Comparison of ENCODE assay signal across 13 mouse cellular contexts in the genomic region with DNA sequence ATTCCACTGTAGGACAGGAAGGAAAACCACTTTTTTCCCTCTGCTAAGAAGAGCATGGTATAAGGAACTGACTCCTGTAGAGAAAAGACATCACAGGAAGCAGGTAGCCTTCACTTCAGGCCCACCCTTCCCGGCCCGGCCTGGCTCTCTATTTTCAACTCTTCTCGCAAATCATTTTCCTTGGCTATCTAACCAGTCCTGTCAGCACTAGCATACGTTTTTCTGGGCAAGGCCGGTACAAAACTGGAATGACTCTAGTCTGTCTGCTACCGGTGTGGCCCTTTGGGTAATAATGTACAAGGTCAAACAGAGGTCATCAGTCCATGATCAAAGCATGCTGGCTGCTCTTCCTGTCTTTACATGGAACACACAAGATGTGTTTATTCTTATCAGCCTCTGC.
A peak's percentile ranks its signal among the peaks of the same experiment; 100 is the strongest.
DNase-seq lines count a peak whose midpoint lies in the region; ATAC-seq lines count a peak whose summit lies in the region.
"Had no signal": no experiment of that assay in that cellular context is flagged by ENCODE, and none has a peak within 500 bp of the region (broad histone marks: within the 10 kb centered on the region; RNA-seq: fewer than 3 reads in every experiment).

No protein-coding gene starts in this region.

- H3K9ac ChIP-seq in heart, embryonic 12.5 days = no peak overlapping the region
- no peak overlapping the region for H3K9ac ChIP-seq in forebrain, embryonic 13.5 days
- H3K9ac ChIP-seq in midbrain, embryonic 16.5 days (ENCODE audit: low read depth, low read length) = no peak overlapping the region
- H3K9ac ChIP-seq: embryonic facial prominence, embryonic 13.5 days; forebrain, postnatal 0 days; neural tube, embryonic 12.5 days had no signal

- 10% methylated on average over 6 of the region's 6 CpGs for WGBS in heart, embryonic 12.5 days
- 84% methylated on average over 6 of the region's 6 CpGs for WGBS in forebrain, embryonic 13.5 days
- 79% methylated on average over 6 of the region's 6 CpGs for WGBS in midbrain, embryonic 16.5 days

- ATAC-seq in heart, embryonic 12.5 days (ENCODE audit: insufficient number of reproducible peaks, low FRiP score) = no peak
- no peak for ATAC-seq in forebrain, embryonic 13.5 days
- no peak for ATAC-seq in frontal cortex, adult (ENCODE audit: low TSS enrichment)
- no peak for ATAC-seq in midbrain, embryonic 16.5 days
- ATAC-seq: forebrain, postnatal 0 days had no signal

- H3K4me1 ChIP-seq in heart, embryonic 12.5 days (replicated peaks) = peaks cover 27% of the 10 kb centered on the region
- H3K4me1 ChIP-seq in forebrain, embryonic 13.5 days = peaks cover 31% of the 10 kb centered on the region
- H3K4me1 ChIP-seq in midbrain, embryonic 16.5 days (ENCODE audit: control insufficient read depth, insufficient read depth, low read length) = peaks cover 2% of the 10 kb centered on the region; the same call in 1 of the 2 replicates

- H3K9me3 ChIP-seq in heart, embryonic 12.5 days (replicated peaks) = no peaks in the 10 kb centered on the region
- no peaks in the 10 kb centered on the region for H3K9me3 ChIP-seq in forebrain, embryonic 13.5 days (replicated peaks)
- H3K9me3 ChIP-seq in midbrain, embryonic 16.5 days (replicated peaks; ENCODE audit: control insufficient read depth, low read length, poor library complexity, severe bottlenecking) = no peaks in the 10 kb centered on the region
- H3K9me3 ChIP-seq: embryonic facial prominence, embryonic 13.5 days; midbrain, embryonic 10.5 days; neural tube, embryonic 12.5 days had no signal

- no peak overlapping the region for H3K4me3 ChIP-seq in heart, embryonic 12.5 days
- no peak overlapping the region for H3K4me3 ChIP-seq in forebrain, embryonic 13.5 days
- no peak overlapping the region for H3K4me3 ChIP-seq in midbrain, embryonic 16.5 days (ENCODE audit: low read depth, low read length)
- H3K4me3 ChIP-seq: embryonic facial prominence, embryonic 13.5 days; midbrain, embryonic 10.5 days; neural tube, embryonic 12.5 days had no signal

- H3K27ac ChIP-seq in heart, embryonic 12.5 days (ENCODE audit: poor library complexity, severe bottlenecking) = peak overlapping the region; percentile 51; the same call in 1 of the 2 replicates
- no peak overlapping the region for H3K27ac ChIP-seq in forebrain, embryonic 13.5 days
- H3K27ac ChIP-seq in midbrain, embryonic 16.5 days (ENCODE audit: low read length) = no peak overlapping the region
- H3K27ac ChIP-seq: embryonic facial prominence, embryonic 13.5 days; midbrain, embryonic 10.5 days; neural tube, embryonic 12.5 days had no signal

- H3K27me3 ChIP-seq in heart, embryonic 12.5 days (replicated peaks) = no peaks in the 10 kb centered on the region
- no peaks in the 10 kb centered on the region for H3K27me3 ChIP-seq in forebrain, embryonic 13.5 days
- H3K27me3 ChIP-seq in midbrain, embryonic 16.5 days (ENCODE audit: control insufficient read depth, insufficient read depth, low read depth, low read length) = no peaks in the 10 kb centered on the region
- H3K27me3 ChIP-seq: embryonic facial prominence, embryonic 13.5 days; neural tube, embryonic 12.5 days had no signal

- DNase-seq in heart, postnatal 4 days = no peak
- peak; percentile 29 for DNase-seq in R1 (ENCODE audit: low read depth, low spot score)
- peak; percentile 27 for DNase-seq in embryo, embryonic 11.5 days (ENCODE audit: low read depth, low spot score)
- DNase-seq in kidney, postnatal 10 days = peak; percentile 55
- DNase-seq: forebrain, postnatal 0 days; right cerebral cortex, adult 18-20 months had no signal

- H3K36me3 ChIP-seq in heart, embryonic 12.5 days = 0 out of 2 replicates have a peak, but pooled peaks cover 6% of the 10 kb centered on the region
- no peaks in the 10 kb centered on the region for H3K36me3 ChIP-seq in forebrain, embryonic 13.5 days (ENCODE audit: poor library complexity, severe bottlenecking)
- H3K36me3 ChIP-seq in midbrain, embryonic 16.5 days (ENCODE audit: control insufficient read depth, insufficient read depth, low read length) = no peaks in the 10 kb centered on the region
- H3K36me3 ChIP-seq: embryonic facial prominence, embryonic 13.5 days; midbrain, embryonic 10.5 days; neural tube, embryonic 12.5 days had no signal

- no peak overlapping the region for H3K4me2 ChIP-seq in heart, embryonic 12.5 days
- H3K4me2 ChIP-seq in forebrain, embryonic 13.5 days = no peak overlapping the region
- no peak overlapping the region for H3K4me2 ChIP-seq in midbrain, embryonic 16.5 days (ENCODE audit: low read length)
- H3K4me2 ChIP-seq: embryonic facial prominence, embryonic 13.5 days; neural tube, embryonic 12.5 days had no signal
